Mouse (Mus musculus): ENCODE results near the gene Sumo1. TPM values are rescaled to one million over a fixed set of nuclear protein-coding genes. Genes with fewer than 3 reads are reported as not detected.

Sumo1 gene
- polyA plus RNA-seq, 1 experiment: 32.2 TPM

- TF ChIP-seq POLR2A (IDR thresholded peaks at IDR 0.05; ENCODE audit: control insufficient read depth, low read depth, low read length): no peak
- no peak for TF ChIP-seq CTCF (IDR thresholded peaks at IDR 0.05; ENCODE audit: control insufficient read depth, insufficient read depth, insufficient replicate concordance, low read depth, low read length)
- H3K36me3 ChIP-seq (ENCODE audit: control insufficient read depth, insufficient read depth, low read length): no peaks in the 10 kb centered on the region
- no peaks in the 10 kb centered on the region for H3K27me3 ChIP-seq (ENCODE audit: control insufficient read depth, insufficient read depth, low read length)
- no peaks in the 10 kb centered on the region for H3K4me1 ChIP-seq (ENCODE audit: control insufficient read depth, insufficient read depth, low read length)
- H3K27ac ChIP-seq (ENCODE audit: control insufficient read depth, insufficient read depth, low read depth, low read length): no peak overlapping the region
- no peak overlapping the region for H3K4me3 ChIP-seq (ENCODE audit: control insufficient read depth, low read depth, low read length)
Measured at GRCm38 (mm10) chr1:59579327-59579726, 91.3 kb downstream of the Sumo1 start.

GRCm38 (mm10) chr1:59578770-59579169 is 91.9 kb downstream of the Sumo1 start:
- Histone ChIP-seq H3K4me3 (ENCODE audit: control insufficient read depth, low read depth, low read length) (no peak overlapping the region), H3K27me3 (ENCODE audit: control insufficient read depth, insufficient read depth, low read length) (no peaks in the 10 kb centered on the region), H3K4me1 (ENCODE audit: control insufficient read depth, insufficient read depth, low read length) (no peaks in the 10 kb centered on the region), H3K27ac (ENCODE audit: control insufficient read depth, insufficient read depth, low read depth, low read length) (no peak overlapping the region), H3K36me3 (ENCODE audit: control insufficient read depth, insufficient read depth, low read length) (no peaks in the 10 kb centered on the region)
- TF ChIP-seq CTCF (IDR thresholded peaks at IDR 0.05; ENCODE audit: control insufficient read depth, insufficient read depth, insufficient replicate concordance, low read depth, low read length) (no peak), POLR2A (IDR thresholded peaks at IDR 0.05; ENCODE audit: control insufficient read depth, low read depth, low read length) (no peak)

DNA sequence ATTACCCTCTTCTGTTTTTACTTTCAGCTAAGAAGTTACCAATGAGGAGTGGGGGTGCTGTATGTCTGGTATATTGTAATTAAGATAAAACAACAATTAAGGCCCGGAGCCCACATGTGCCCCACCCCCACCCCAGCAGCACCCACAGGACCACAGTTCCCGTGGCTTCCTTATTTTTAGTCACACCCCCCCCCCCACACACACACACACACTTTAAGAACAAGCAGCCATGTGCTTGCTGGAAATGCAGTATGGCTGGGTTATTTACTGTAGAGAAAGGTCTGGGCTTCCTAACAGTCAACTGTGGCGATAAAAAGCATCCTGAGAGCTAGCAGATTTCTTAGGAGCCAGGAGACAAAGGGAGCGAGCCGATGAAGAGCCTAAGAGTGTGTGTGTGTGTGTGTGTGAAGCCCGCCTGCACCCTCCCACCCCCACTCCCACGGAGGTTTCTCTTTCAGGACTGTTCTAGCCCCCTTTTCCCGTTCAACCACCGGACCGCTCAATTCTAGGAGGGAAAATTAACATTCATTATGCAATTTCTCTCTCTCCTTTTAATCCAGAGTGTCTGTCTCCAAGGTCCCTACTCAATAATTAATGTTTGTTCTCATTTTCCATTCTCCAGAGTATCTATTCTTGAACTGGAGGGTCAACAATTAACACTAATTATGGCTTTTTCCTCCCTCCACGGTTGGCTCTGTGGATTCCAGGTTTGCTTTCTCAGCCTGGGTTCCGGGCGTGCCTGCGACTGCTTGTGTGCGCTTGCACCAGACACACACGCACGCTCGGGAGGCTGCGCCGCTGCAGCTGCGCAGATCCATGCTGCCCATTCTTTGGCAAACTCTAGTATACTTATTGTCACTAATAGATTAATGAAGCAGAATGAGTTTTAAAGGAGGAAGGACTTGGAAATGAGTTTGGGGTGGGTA is 96.1 kb downstream of the Sumo1 start:
- H3K27ac ChIP-seq (ENCODE audit: control insufficient read depth, insufficient read depth, low read depth, low read length): no peak overlapping the region
- no peak overlapping the region for H3K4me3 ChIP-seq (ENCODE audit: control insufficient read depth, low read depth, low read length)
- no peaks in the 10 kb centered on the region for H3K4me1 ChIP-seq (ENCODE audit: control insufficient read depth, insufficient read depth, low read length)
- TF ChIP-seq CTCF (IDR thresholded peaks at IDR 0.05; ENCODE audit: control insufficient read depth, insufficient read depth, insufficient replicate concordance, low read depth, low read length) (no peak), POLR2A (IDR thresholded peaks at IDR 0.05; ENCODE audit: control insufficient read depth, low read depth, low read length) (no peak)
- no peaks in the 10 kb centered on the region for H3K27me3 ChIP-seq (ENCODE audit: control insufficient read depth, insufficient read depth, low read length)
- H3K36me3 ChIP-seq (ENCODE audit: control insufficient read depth, insufficient read depth, low read length): no peaks in the 10 kb centered on the region

DNA sequence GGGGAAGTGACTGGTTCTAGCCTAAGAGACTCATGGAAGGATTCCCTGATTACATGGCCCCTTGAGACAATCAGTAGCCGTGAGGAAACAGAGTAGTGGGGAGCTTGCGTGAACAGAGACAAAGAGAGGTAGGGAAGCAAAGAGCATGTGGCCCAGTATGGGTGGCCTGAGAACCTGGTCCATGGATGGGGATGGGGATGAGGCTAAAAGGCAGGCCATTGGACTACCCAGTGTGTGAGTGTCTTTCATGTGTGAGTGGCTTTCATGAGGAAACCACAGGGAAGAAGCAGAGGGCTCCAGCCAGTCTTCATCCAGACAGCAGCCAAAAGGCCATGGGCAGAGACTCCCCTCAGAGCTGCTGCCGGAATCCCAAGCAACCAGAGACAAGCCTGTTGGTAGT is 96.8 kb downstream of the Sumo1 start:
- H3K4me1 ChIP-seq (ENCODE audit: control insufficient read depth, insufficient read depth, low read length): no peaks in the 10 kb centered on the region
- H3K36me3 ChIP-seq (ENCODE audit: control insufficient read depth, insufficient read depth, low read length): no peaks in the 10 kb centered on the region
- H3K4me3 ChIP-seq (ENCODE audit: control insufficient read depth, low read depth, low read length): no peak overlapping the region
- no peaks in the 10 kb centered on the region for H3K27me3 ChIP-seq (ENCODE audit: control insufficient read depth, insufficient read depth, low read length)
- H3K27ac ChIP-seq (ENCODE audit: control insufficient read depth, insufficient read depth, low read depth, low read length): no peak overlapping the region
- no peak for TF ChIP-seq POLR2A (IDR thresholded peaks at IDR 0.05; ENCODE audit: control insufficient read depth, low read depth, low read length)
- TF ChIP-seq CTCF (IDR thresholded peaks at IDR 0.05; ENCODE audit: control insufficient read depth, insufficient read depth, insufficient replicate concordance, low read depth, low read length): no peak

DNA sequence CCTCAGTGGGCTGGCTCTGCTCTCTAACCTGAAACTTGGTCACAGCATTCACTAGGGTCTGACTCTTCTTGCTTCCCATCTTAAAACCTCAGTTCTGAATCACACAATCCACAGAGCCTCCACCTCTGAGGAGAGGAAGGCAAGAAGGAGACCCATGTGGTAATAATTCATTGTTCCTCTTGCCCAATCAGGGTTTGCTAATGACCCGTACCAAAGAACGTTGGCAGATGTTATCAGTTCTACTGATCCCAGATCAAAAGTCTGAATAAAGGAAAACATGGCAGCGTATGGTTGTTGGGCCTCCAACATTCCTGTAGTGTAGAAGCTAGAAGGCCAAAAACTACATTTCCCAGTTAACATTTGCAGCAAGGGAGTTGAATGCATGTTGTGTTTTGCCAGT is 99.1 kb downstream of the Sumo1 start:
- no peak for TF ChIP-seq CTCF (IDR thresholded peaks at IDR 0.05; ENCODE audit: control insufficient read depth, insufficient read depth, insufficient replicate concordance, low read depth, low read length)
- TF ChIP-seq POLR2A (IDR thresholded peaks at IDR 0.05; ENCODE audit: control insufficient read depth, low read depth, low read length): no peak
- H3K4me3 ChIP-seq (ENCODE audit: control insufficient read depth, low read depth, low read length): no peak overlapping the region
- no peak overlapping the region for H3K27ac ChIP-seq (ENCODE audit: control insufficient read depth, insufficient read depth, low read depth, low read length)
- H3K36me3 ChIP-seq (ENCODE audit: control insufficient read depth, insufficient read depth, low read length): no peaks in the 10 kb centered on the region
- no peaks in the 10 kb centered on the region for H3K4me1 ChIP-seq (ENCODE audit: control insufficient read depth, insufficient read depth, low read length)
- H3K27me3 ChIP-seq (ENCODE audit: control insufficient read depth, insufficient read depth, low read length): no peaks in the 10 kb centered on the region

- H3K4me1 ChIP-seq (ENCODE audit: control insufficient read depth, insufficient read depth, low read length): no peaks in the 10 kb centered on the region
- no peaks in the 10 kb centered on the region for H3K36me3 ChIP-seq (ENCODE audit: control insufficient read depth, insufficient read depth, low read length)
- H3K27me3 ChIP-seq (ENCODE audit: control insufficient read depth, insufficient read depth, low read length): no peaks in the 10 kb centered on the region
- no peak overlapping the region for H3K27ac ChIP-seq (ENCODE audit: control insufficient read depth, insufficient read depth, low read depth, low read length)
- H3K4me3 ChIP-seq (ENCODE audit: control insufficient read depth, low read depth, low read length): no peak overlapping the region
- TF ChIP-seq POLR2A (IDR thresholded peaks at IDR 0.05; ENCODE audit: control insufficient read depth, low read depth, low read length): no peak
- no peak for TF ChIP-seq CTCF (IDR thresholded peaks at IDR 0.05; ENCODE audit: control insufficient read depth, insufficient read depth, insufficient replicate concordance, low read depth, low read length)
Measured at GRCm38 (mm10) chr1:59570767-59571166, 99.9 kb downstream of the Sumo1 start.

DNA sequence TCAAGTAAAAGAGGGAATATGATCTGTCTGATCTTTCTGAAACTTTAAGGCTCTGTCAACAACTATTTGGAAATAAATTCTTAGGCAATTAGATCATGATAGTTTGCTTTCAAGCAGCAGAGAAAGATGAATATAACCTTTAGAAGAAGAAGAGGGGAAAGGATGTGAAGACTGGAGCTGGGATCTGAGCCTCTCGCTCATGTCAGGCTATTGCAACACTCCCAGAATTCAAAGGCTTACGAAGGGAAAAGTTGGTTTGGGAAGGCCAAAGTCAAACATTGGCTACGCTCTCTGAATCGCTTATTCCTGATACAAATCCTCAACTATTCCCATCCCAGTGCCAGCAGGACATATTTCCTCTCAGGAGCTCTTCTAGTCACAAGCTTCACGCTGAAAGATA is 101.3 kb downstream of the Sumo1 start:
- TF ChIP-seq CTCF (IDR thresholded peaks at IDR 0.05; ENCODE audit: control insufficient read depth, insufficient read depth, insufficient replicate concordance, low read depth, low read length) (no peak), POLR2A (IDR thresholded peaks at IDR 0.05; ENCODE audit: control insufficient read depth, low read depth, low read length) (no peak)
- Histone ChIP-seq H3K4me3 (ENCODE audit: control insufficient read depth, low read depth, low read length) (no peak overlapping the region), H3K27me3 (ENCODE audit: control insufficient read depth, insufficient read depth, low read length) (no peaks in the 10 kb centered on the region), H3K36me3 (ENCODE audit: control insufficient read depth, insufficient read depth, low read length) (no peaks in the 10 kb centered on the region), H3K27ac (ENCODE audit: control insufficient read depth, insufficient read depth, low read depth, low read length) (no peak overlapping the region), H3K4me1 (ENCODE audit: control insufficient read depth, insufficient read depth, low read length) (no peaks in the 10 kb centered on the region)

All from testis, adult 2 months (tissue).